Mouse (Mus musculus): ENCODE data around the gene Car6.

DNA sequence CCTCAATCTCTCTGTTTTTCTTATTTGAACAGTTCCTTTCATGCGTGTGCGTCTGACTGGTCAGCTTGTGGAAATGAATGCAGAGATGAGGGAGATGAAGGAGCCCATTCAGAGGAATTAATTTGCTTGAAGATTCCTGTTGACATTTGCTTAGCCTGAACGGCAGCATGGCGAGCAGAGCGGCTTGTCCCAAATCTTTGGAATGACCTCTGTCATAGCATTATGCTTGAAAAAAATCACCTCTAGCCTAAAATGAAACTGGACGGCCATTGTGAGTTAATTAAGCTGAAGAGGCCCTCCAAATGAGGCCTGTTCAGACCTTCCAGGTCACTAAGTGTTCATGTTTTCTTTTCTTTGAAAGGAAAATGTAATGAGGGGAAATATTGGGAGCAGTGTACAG is 15.3 kb upstream of the Car6 start:
- TF ChIP-seq CTCF (IDR thresholded peaks at IDR 0.05; ENCODE audit: borderline replicate concordance, extremely low read depth, insufficient read depth, insufficient read length) (no peak), POLR2A (IDR thresholded peaks at IDR 0.05; ENCODE audit: borderline replicate concordance, extremely low read depth, insufficient read depth, insufficient read length, poor library complexity, severe bottlenecking) (no peak)
